Mouse (Mus musculus): ENCODE data around the gene Tbca. TPM values are rescaled to one million over a fixed set of nuclear protein-coding genes. Genes with fewer than 3 reads are reported as not detected.

Gene Tbca
- 264 TPM for polyA plus RNA-seq (2015; fragmentation: Illumina TruSeq; extraction: RNeasy Lipid Tissue Mini Kit (QIAGEN cat#74804); ENCODE audit: low read depth, low replicate concordance)

GRCm38 (mm10) chr13:94788771-94789649, at the start of gene Tbca:
Gene Tbca (plus strand): TSS chr13:94788910.

GRCm38 (mm10) chr13:94875396-94875880, 86.7 kb downstream of the Tbca start, which contains the start of gene Otp:
Gene Otp (plus strand): TSS chr13:94875602.

Other genes with a start within 250 kb of the Tbca start
- gene Otp, start 86.7 kb downstream of the Tbca start, polyA plus RNA-seq (2015; fragmentation: Illumina TruSeq; extraction: RNeasy Lipid Tissue Mini Kit (QIAGEN cat#74804); ENCODE audit: low read depth, low replicate concordance) = not detected
- gene Wdr41, start 187.4 kb downstream of the Tbca start, polyA plus RNA-seq (2015; fragmentation: Illumina TruSeq; extraction: RNeasy Lipid Tissue Mini Kit (QIAGEN cat#74804); ENCODE audit: low read depth, low replicate concordance) = 28.7 TPM

Data from brain, adult 10 weeks (tissue).